Mouse (Mus musculus): ENCODE data around the gene Tagap1. TPM values are rescaled to one million over a fixed set of nuclear protein-coding genes. Genes with fewer than 3 reads are reported as not detected.
"Not testable (repeated sequence)": the region's sequence is repeated elsewhere in the genome, so short reads cannot be mapped to it uniquely, and the experiment has no call there.

The Tagap1 gene
- polyA plus RNA-seq, 2 experiments, result 52.3 to 53.0 TPM

GRCm38 (mm10) chr17:6959543-6960259 is 1.3 kb downstream of the Tagap1 start:
- not testable (repeated sequence) for H3K27me3 ChIP-seq (ENCODE audit: control insufficient read depth, insufficient read depth, low read length)

GRCm38 (mm10) chr17:6958881-6959280 is 2.1 kb downstream of the Tagap1 start:
- DNase-seq (ENCODE audit: low spot score); H3K27ac ChIP-seq (replicated peaks; ENCODE audit: low read depth, low read length); H3K27me3 ChIP-seq (ENCODE audit: control insufficient read depth, insufficient read depth, low read length); H3K9ac ChIP-seq (ENCODE audit: low read depth, low read length, severe bottlenecking); H3K9me3 ChIP-seq (ENCODE audit: control insufficient read depth, low read length); H3K36me3 ChIP-seq (ENCODE audit: control insufficient read depth, insufficient read depth, low read length); H3K4me3 ChIP-seq (replicated peaks; ENCODE audit: low read length); ATAC-seq (ENCODE audit: low FRiP score, low read depth); H3K4me2 ChIP-seq (replicated peaks; ENCODE audit: low read depth, low read length, severe bottlenecking); H3K4me1 ChIP-seq (ENCODE audit: control insufficient read depth, insufficient read depth, low read length): not testable (repeated sequence)
- WGBS, result 79% methylated on average over 5 of the region's 8 CpGs

More at GRCm38 (mm10) chr17:6959543-6960259, 1.3 kb downstream of the Tagap1 start:
- H3K9ac ChIP-seq (ENCODE audit: low read depth, low read length, severe bottlenecking); DNase-seq (ENCODE audit: low spot score); H3K27ac ChIP-seq (replicated peaks; ENCODE audit: low read depth, low read length); H3K36me3 ChIP-seq (ENCODE audit: control insufficient read depth, insufficient read depth, low read length); H3K4me1 ChIP-seq (ENCODE audit: control insufficient read depth, insufficient read depth, low read length); ATAC-seq (ENCODE audit: low FRiP score, low read depth); H3K9me3 ChIP-seq (ENCODE audit: control insufficient read depth, low read length): not testable (repeated sequence)
- WGBS, result 52% methylated on average over 4 of the region's 6 CpGs
- peak overlapping the region; percentile 39; the same call in 1 of the 2 replicates for H3K4me2 ChIP-seq (replicated peaks; ENCODE audit: low read depth, low read length, severe bottlenecking)
- H3K4me3 ChIP-seq (replicated peaks; ENCODE audit: low read length), result 0 out of 2 replicates have a peak overlapping the region, but pooled peaks have one; percentile 4

GRCm38 (mm10) chr17:6948769-6949228 is 12.2 kb downstream of the Tagap1 start:
- peak overlapping the region; percentile 82; the same call in 1 of the 2 replicates for H3K27ac ChIP-seq (replicated peaks; ENCODE audit: low read depth, low read length)
- H3K4me3 ChIP-seq (replicated peaks; ENCODE audit: low read length), result peak overlapping the region; percentile 50
- H3K9me3 ChIP-seq (ENCODE audit: control insufficient read depth, low read length); H3K27me3 ChIP-seq (ENCODE audit: control insufficient read depth, insufficient read depth, low read length); ATAC-seq (ENCODE audit: low FRiP score, low read depth); DNase-seq (ENCODE audit: low spot score); H3K4me1 ChIP-seq (ENCODE audit: control insufficient read depth, insufficient read depth, low read length); H3K36me3 ChIP-seq (ENCODE audit: control insufficient read depth, insufficient read depth, low read length): not testable (repeated sequence)
- 5% methylated on average over 9 of the region's 9 CpGs for WGBS
- peak overlapping the region; percentile 54 for H3K9ac ChIP-seq (ENCODE audit: low read depth, low read length, severe bottlenecking)
- peak overlapping the region; percentile 49 for H3K4me2 ChIP-seq (replicated peaks; ENCODE audit: low read depth, low read length, severe bottlenecking)

GRCm38 (mm10) chr17:6947984-6948768 is 12.8 kb downstream of the Tagap1 start, which contains the start of gene Rsph3b:
TSS of gene Rsph3b (minus strand) at chr17:6948682.
- ATAC-seq (ENCODE audit: low FRiP score, low read depth), result peak; percentile 97
- H3K4me1 ChIP-seq (ENCODE audit: control insufficient read depth, insufficient read depth, low read length); H3K9me3 ChIP-seq (ENCODE audit: control insufficient read depth, low read length); H3K36me3 ChIP-seq (ENCODE audit: control insufficient read depth, insufficient read depth, low read length); H3K27me3 ChIP-seq (ENCODE audit: control insufficient read depth, insufficient read depth, low read length): not testable (repeated sequence)
- under 1% methylated on average over 48 of the region's 73 CpGs for WGBS
- Histone ChIP-seq H3K4me2 (replicated peaks; ENCODE audit: low read depth, low read length, severe bottlenecking) (peak within 1 kb of the TSS; percentile 49), H3K9ac (ENCODE audit: low read depth, low read length, severe bottlenecking) (peak within 1 kb of the TSS; percentile 54), H3K4me3 (replicated peaks; ENCODE audit: low read length) (peak within 1 kb of the TSS; percentile 50), H3K27ac (replicated peaks; ENCODE audit: low read depth, low read length) (peak within 1 kb of the TSS; percentile 82)
- peak; percentile 90 for DNase-seq (ENCODE audit: low spot score)

- H3K27ac ChIP-seq (replicated peaks; ENCODE audit: low read depth, low read length); H3K9ac ChIP-seq (ENCODE audit: low read depth, low read length, severe bottlenecking); DNase-seq (ENCODE audit: low spot score); H3K27me3 ChIP-seq (ENCODE audit: control insufficient read depth, insufficient read depth, low read length); H3K36me3 ChIP-seq (ENCODE audit: control insufficient read depth, insufficient read depth, low read length); H3K4me1 ChIP-seq (ENCODE audit: control insufficient read depth, insufficient read depth, low read length); H3K9me3 ChIP-seq (ENCODE audit: control insufficient read depth, low read length): not testable (repeated sequence)
- peak; percentile 0; the same call in 1 of the 2 replicates for ATAC-seq (ENCODE audit: low FRiP score, low read depth)
- H3K4me2 ChIP-seq (replicated peaks; ENCODE audit: low read depth, low read length, severe bottlenecking), result peak overlapping the region; percentile 49
- H3K4me3 ChIP-seq (replicated peaks; ENCODE audit: low read length), result peak overlapping the region; percentile 50
- WGBS, result no CpG with 5 or more reads among the region's 8 CpGs
Observed at GRCm38 (mm10) chr17:6947637-6947983, 13.3 kb downstream of the Tagap1 start.

- not testable (repeated sequence) for H3K36me3 ChIP-seq (ENCODE audit: control insufficient read depth, insufficient read depth, low read length)
- WGBS, result no CpG with 5 or more reads among the region's 4 CpGs
Observed at GRCm38 (mm10) chr17:6942560-6942959, 18.4 kb downstream of the Tagap1 start.

GRCm38 (mm10) chr17:6931625-6932024 is 29.3 kb downstream of the Tagap1 start:
- H3K4me3 ChIP-seq (replicated peaks; ENCODE audit: low read length); H3K4me1 ChIP-seq (ENCODE audit: control insufficient read depth, insufficient read depth, low read length); H3K27ac ChIP-seq (replicated peaks; ENCODE audit: low read depth, low read length); H3K9ac ChIP-seq (ENCODE audit: low read depth, low read length, severe bottlenecking); DNase-seq (ENCODE audit: low spot score); H3K27me3 ChIP-seq (ENCODE audit: control insufficient read depth, insufficient read depth, low read length); H3K36me3 ChIP-seq (ENCODE audit: control insufficient read depth, insufficient read depth, low read length); ATAC-seq (ENCODE audit: low FRiP score, low read depth); H3K9me3 ChIP-seq (ENCODE audit: control insufficient read depth, low read length); H3K4me2 ChIP-seq (replicated peaks; ENCODE audit: low read depth, low read length, severe bottlenecking): not testable (repeated sequence)
- WGBS, result 89% methylated on average over 6 of the region's 7 CpGs

More at GRCm38 (mm10) chr17:6942560-6942959, 18.4 kb downstream of the Tagap1 start:
- H3K4me1 ChIP-seq (ENCODE audit: control insufficient read depth, insufficient read depth, low read length); H3K9ac ChIP-seq (ENCODE audit: low read depth, low read length, severe bottlenecking); H3K27me3 ChIP-seq (ENCODE audit: control insufficient read depth, insufficient read depth, low read length); ATAC-seq (ENCODE audit: low FRiP score, low read depth); H3K4me3 ChIP-seq (replicated peaks; ENCODE audit: low read length); H3K4me2 ChIP-seq (replicated peaks; ENCODE audit: low read depth, low read length, severe bottlenecking); H3K27ac ChIP-seq (replicated peaks; ENCODE audit: low read depth, low read length); H3K9me3 ChIP-seq (ENCODE audit: control insufficient read depth, low read length); DNase-seq (ENCODE audit: low spot score): not testable (repeated sequence)

DNA sequence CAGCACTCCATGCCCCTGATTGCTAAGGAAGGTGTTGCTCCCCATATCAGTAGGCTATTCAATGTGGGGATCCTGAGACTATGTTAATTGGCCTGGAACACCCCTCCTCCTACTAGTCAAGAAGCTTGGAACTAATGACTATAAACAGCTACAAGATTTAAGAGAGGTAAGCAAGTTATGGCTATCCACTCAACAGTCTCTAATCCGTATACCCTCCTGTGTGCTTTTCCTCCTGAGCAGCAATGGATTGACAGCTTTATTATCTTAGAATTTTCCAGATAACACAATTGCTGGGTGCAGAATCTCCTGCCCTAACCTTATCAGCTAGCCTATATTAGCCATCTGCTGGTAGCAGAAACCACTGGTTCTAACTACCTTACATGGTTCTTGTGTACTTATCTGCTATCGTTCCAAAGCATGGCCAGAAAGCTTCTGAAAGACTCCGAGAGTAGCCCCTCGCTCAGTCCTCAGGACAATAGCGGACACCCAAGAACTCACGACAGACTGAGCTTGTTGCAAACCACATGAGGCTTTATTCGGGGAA is 40.5 kb downstream of the Tagap1 start:
- 90% methylated on average over 7 of the region's 7 CpGs for WGBS
- H3K9me3 ChIP-seq (ENCODE audit: control insufficient read depth, low read length); H3K4me1 ChIP-seq (ENCODE audit: control insufficient read depth, insufficient read depth, low read length); H3K4me2 ChIP-seq (replicated peaks; ENCODE audit: low read depth, low read length, severe bottlenecking); DNase-seq (ENCODE audit: low spot score); H3K4me3 ChIP-seq (replicated peaks; ENCODE audit: low read length); H3K9ac ChIP-seq (ENCODE audit: low read depth, low read length, severe bottlenecking); H3K27me3 ChIP-seq (ENCODE audit: control insufficient read depth, insufficient read depth, low read length); H3K36me3 ChIP-seq (ENCODE audit: control insufficient read depth, insufficient read depth, low read length); ATAC-seq (ENCODE audit: low FRiP score, low read depth); H3K27ac ChIP-seq (replicated peaks; ENCODE audit: low read depth, low read length): not testable (repeated sequence)
